Mouse (Mus musculus) heart, embryonic 12.5 days (tissue): Measurements from ENCODE around the gene Daglb. TPM values are rescaled to one million over a fixed set of nuclear protein-coding genes. Genes with fewer than 3 reads are reported as not detected.

ENCODE experiments used
- ATAC-seq: fragments of 200-750 bp; cut with Nextera tagmentation; 2 replicates; pipeline ENCODE4 v1.8.0; 2017; ENCODE audit warnings: moderate TSS enrichment, moderate library complexity; ENCODE audit not compliant: insufficient number of reproducible peaks, low FRiP score
- H3K27ac ChIP-seq: fragments of 300-500 bp; sonication (generic); 2 replicates; pipeline ENCODE4 v1.5.1; 2016; ENCODE audit warnings: mild to moderate bottlenecking, moderate library complexity; ENCODE audit not compliant: poor library complexity, severe bottlenecking
- H3K27me3 ChIP-seq: fragments of 300-500 bp; sonication (generic); replicated peaks from 2 replicates; pipeline ENCODE4 v1.6.1; 2016; ENCODE audit warnings: mild to moderate bottlenecking, moderate library complexity
- H3K36me3 ChIP-seq: fragments of 300-500 bp; sonication (generic); 2 replicates; pipeline ENCODE4 v1.6.1; 2016; ENCODE audit warnings: mild to moderate bottlenecking, moderate library complexity
- H3K4me1 ChIP-seq: fragments of 300-500 bp; sonication (generic); replicated peaks from 2 replicates; pipeline ENCODE4 v1.6.1; 2016; ENCODE audit warnings: mild to moderate bottlenecking
- H3K4me2 ChIP-seq: fragments of 300-500 bp; sonication (generic); 2 replicates; pipeline ENCODE4 v1.6.1; 2016; ENCODE audit warnings: mild to moderate bottlenecking, moderate library complexity
- H3K4me3 ChIP-seq: fragments of 300-500 bp; sonication (generic); 2 replicates; pipeline ENCODE4 v1.5.1; 2016; ENCODE audit warnings: mild to moderate bottlenecking
- H3K9ac ChIP-seq: fragments of 300-500 bp; sonication (generic); 2 replicates; pipeline ENCODE4 v1.6.1; 2016; ENCODE audit warnings: mild to moderate bottlenecking, moderate library complexity
- H3K9me3 ChIP-seq: fragments of 300-500 bp; sonication (generic); replicated peaks from 2 replicates; pipeline ENCODE4 v1.6.1; 2016; ENCODE audit warnings: mild to moderate bottlenecking, moderate library complexity
- WGBS: fragments of 180-500 bp; shearing (Covaris S2); methylation state at CpG from one replicate; pipeline ENCODE4 v1.1.7; 2016; 5-methylcytosine and 5-hydroxymethylcytosine counted together
- polyA plus RNA-seq: library from polyadenylated mRNA; unstranded; fragments of >200 nt; fragmentation: Nextera tagmentation; extraction: Ambion mirVana; gene quantifications from 2 replicates; pipeline ENCODE4 v1.2.1, GENCODE M21; 2016

The Daglb gene
- 10.6 TPM in 2 replicates for polyA plus RNA-seq

- H3K4me3 ChIP-seq = peak within 1 kb of the TSS; percentile 64
- H3K36me3 ChIP-seq = peaks cover 20% of the 10 kb centered on the region
- no peaks in the 10 kb centered on the region for H3K27me3 ChIP-seq
- ATAC-seq = peak; percentile 92
- WGBS = 2% methylated on average over 43 of the region's 43 CpGs
- H3K4me1 ChIP-seq = peaks cover 21% of the 10 kb centered on the region
- peak within 1 kb of the TSS; percentile 89 for H3K4me2 ChIP-seq
- H3K27ac ChIP-seq = peak within 1 kb of the TSS; percentile 50; the same call in 1 of the 2 replicates
- H3K9me3 ChIP-seq = no peaks in the 10 kb centered on the region
- peak within 1 kb of the TSS; percentile 81 for H3K9ac ChIP-seq
Observed at GRCm38 (mm10) chr5:143464100-143464756, at the start of gene Daglb. Daglb (plus strand) TSS chr5:143464584.

- no peak overlapping the region for H3K4me3 ChIP-seq
- H3K27ac ChIP-seq = no peak overlapping the region
- 84% methylated on average over 4 of the region's 4 CpGs for WGBS
- no peaks in the 10 kb centered on the region for H3K27me3 ChIP-seq
- ATAC-seq = no peak
- H3K4me1 ChIP-seq = no peaks in the 10 kb centered on the region
- H3K4me2 ChIP-seq = no peak overlapping the region
- H3K9ac ChIP-seq = no peak overlapping the region
- peaks cover 65% of the 10 kb centered on the region for H3K36me3 ChIP-seq
- H3K9me3 ChIP-seq = no peaks in the 10 kb centered on the region
Observed at GRCm38 (mm10) chr5:143421484-143421883, 42.9 kb upstream of the Daglb start.

- Histone ChIP-seq H3K9me3 (no peaks in the 10 kb centered on the region), H3K4me3 (no peak overlapping the region), H3K27ac (no peak overlapping the region), H3K4me2 (no peak overlapping the region), H3K27me3 (no peaks in the 10 kb centered on the region), H3K36me3 (peaks cover 51% of the 10 kb centered on the region), H3K9ac (no peak overlapping the region), H3K4me1 (no peaks in the 10 kb centered on the region)
- WGBS = 79% methylated on average over 4 of the region's 4 CpGs
- no peak for ATAC-seq
Observed at GRCm38 (mm10) chr5:143422990-143423389, 41.4 kb upstream of the Daglb start.

GRCm38 (mm10) chr5:143423899-143424519 lies 40.4 kb upstream of the Daglb start:
- Histone ChIP-seq H3K9me3 (no peaks in the 10 kb centered on the region), H3K4me2 (no peak overlapping the region), H3K9ac (no peak overlapping the region), H3K36me3 (peaks cover 41% of the 10 kb centered on the region), H3K4me3 (no peak overlapping the region), H3K27me3 (no peaks in the 10 kb centered on the region), H3K27ac (no peak overlapping the region), H3K4me1 (no peaks in the 10 kb centered on the region)
- WGBS = 28% methylated on average over 6 of the region's 6 CpGs
- no peak for ATAC-seq

- no peak for ATAC-seq
- Histone ChIP-seq H3K27ac (no peak overlapping the region), H3K9ac (no peak overlapping the region), H3K4me1 (no peaks in the 10 kb centered on the region), H3K4me2 (no peak overlapping the region), H3K4me3 (no peak overlapping the region), H3K9me3 (no peaks in the 10 kb centered on the region), H3K36me3 (no peaks in the 10 kb centered on the region), H3K27me3 (no peaks in the 10 kb centered on the region)
- WGBS = 0% methylated on average over 4 of the region's 4 CpGs
Observed at GRCm38 (mm10) chr5:143434421-143434820, 30.0 kb upstream of the Daglb start.

GRCm38 (mm10) chr5:143441298-143441697 lies 23.1 kb upstream of the Daglb start:
- Histone ChIP-seq H3K27ac (no peak overlapping the region), H3K4me2 (no peak overlapping the region), H3K9ac (no peak overlapping the region), H3K27me3 (no peaks in the 10 kb centered on the region), H3K4me3 (no peak overlapping the region), H3K36me3 (no peaks in the 10 kb centered on the region), H3K4me1 (no peaks in the 10 kb centered on the region), H3K9me3 (no peaks in the 10 kb centered on the region)
- WGBS = 71% methylated on average over 3 of the region's 3 CpGs
- ATAC-seq = no peak

- 78% methylated on average over 12 of the region's 12 CpGs for whole genome bisulfite sequencing
Observed at GRCm38 (mm10) chr5:143441753-143442152, 22.6 kb upstream of the Daglb start.

GRCm38 (mm10) chr5:143463671-143464070 lies 713 bp upstream of the Daglb start:
- Histone ChIP-seq H3K4me2 (peak overlapping the region; percentile 89), H3K4me3 (peak overlapping the region; percentile 64), H3K27ac (peak overlapping the region; percentile 50; the same call in 1 of the 2 replicates), H3K9ac (peak overlapping the region; percentile 81), H3K27me3 (no peaks in the 10 kb centered on the region), H3K36me3 (peaks cover 18% of the 10 kb centered on the region), H3K9me3 (no peaks in the 10 kb centered on the region), H3K4me1 (peaks cover 21% of the 10 kb centered on the region)
- no peak for ATAC-seq
- 79% methylated on average over 11 of the region's 11 CpGs for WGBS

More at GRCm38 (mm10) chr5:143441753-143442152, 22.6 kb upstream of the Daglb start:
- no peak for ATAC-seq
- H3K4me2 ChIP-seq = no peak overlapping the region
- H3K36me3 ChIP-seq = no peaks in the 10 kb centered on the region
- no peaks in the 10 kb centered on the region for H3K4me1 ChIP-seq
- no peaks in the 10 kb centered on the region for H3K9me3 ChIP-seq
- H3K27me3 ChIP-seq = no peaks in the 10 kb centered on the region
- no peak overlapping the region for H3K27ac ChIP-seq
- H3K4me3 ChIP-seq = no peak overlapping the region
- no peak overlapping the region for H3K9ac ChIP-seq

- ATAC-seq = peak; percentile 60
- H3K4me3 ChIP-seq = peak overlapping the region; percentile 64
- peaks cover 25% of the 10 kb centered on the region for H3K36me3 ChIP-seq
- H3K4me1 ChIP-seq = peaks cover 21% of the 10 kb centered on the region
- peak overlapping the region; percentile 81 for H3K9ac ChIP-seq
- H3K9me3 ChIP-seq = no peaks in the 10 kb centered on the region
- WGBS = under 1% methylated on average over 20 of the region's 20 CpGs
- H3K4me2 ChIP-seq = peak overlapping the region; percentile 89
- H3K27ac ChIP-seq = no peak overlapping the region
- no peaks in the 10 kb centered on the region for H3K27me3 ChIP-seq
Observed at GRCm38 (mm10) chr5:143464757-143465118, 354 bp downstream of the Daglb start.

- H3K27ac ChIP-seq = no peak overlapping the region
- H3K9me3 ChIP-seq = no peaks in the 10 kb centered on the region
- peaks cover 27% of the 10 kb centered on the region for H3K36me3 ChIP-seq
- no peak for ATAC-seq
- no peaks in the 10 kb centered on the region for H3K27me3 ChIP-seq
- H3K9ac ChIP-seq = peak overlapping the region; percentile 81
- WGBS = 28% methylated on average over 23 of the region's 23 CpGs
- H3K4me2 ChIP-seq = peak overlapping the region; percentile 89
- H3K4me3 ChIP-seq = peak overlapping the region; percentile 64
- peaks cover 24% of the 10 kb centered on the region for H3K4me1 ChIP-seq
Observed at GRCm38 (mm10) chr5:143465156-143466085, 1.0 kb downstream of the Daglb start.
